Mouse (Mus musculus) CD8-positive naive resting alpha-beta T cell, adult 2 months (primary cell): ENCODE measurements around the gene P2rx7.
"Not testable (repeated sequence)": the region's sequence is repeated elsewhere in the genome, so short reads cannot be mapped to it uniquely, and the experiment has no call there.

Experiments
- DNase-seq, 2 experiments: peaks; one replicate each; pipeline ENCODE4 v3.0.0; 2022; ENCODE audit warnings: low read depth in 2 of 2, low spot score in 2 of 2

The P2rx7 gene

DNA sequence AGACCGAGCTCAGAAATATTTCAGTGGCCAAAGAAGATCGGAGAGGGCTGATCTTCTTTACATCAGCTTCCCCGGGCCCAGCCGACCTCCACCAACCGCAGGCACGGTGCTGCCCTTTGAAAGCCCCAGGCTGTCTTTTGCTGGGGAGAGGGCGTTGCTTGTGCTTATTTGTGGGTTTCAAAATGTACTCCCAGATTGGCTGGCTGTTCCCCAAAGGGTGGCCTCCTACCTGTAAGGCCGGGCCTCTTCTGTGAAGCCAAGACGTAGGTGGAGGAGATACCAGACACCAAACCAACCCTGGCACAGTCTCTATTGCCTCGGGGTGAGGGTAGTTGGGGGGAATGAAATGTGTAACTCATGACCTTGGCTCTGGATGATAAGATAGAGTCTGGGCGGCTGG is 2.3 kb downstream of the P2rx7 start:
- peak; percentile 15 to 27 for DNase-seq

DNA sequence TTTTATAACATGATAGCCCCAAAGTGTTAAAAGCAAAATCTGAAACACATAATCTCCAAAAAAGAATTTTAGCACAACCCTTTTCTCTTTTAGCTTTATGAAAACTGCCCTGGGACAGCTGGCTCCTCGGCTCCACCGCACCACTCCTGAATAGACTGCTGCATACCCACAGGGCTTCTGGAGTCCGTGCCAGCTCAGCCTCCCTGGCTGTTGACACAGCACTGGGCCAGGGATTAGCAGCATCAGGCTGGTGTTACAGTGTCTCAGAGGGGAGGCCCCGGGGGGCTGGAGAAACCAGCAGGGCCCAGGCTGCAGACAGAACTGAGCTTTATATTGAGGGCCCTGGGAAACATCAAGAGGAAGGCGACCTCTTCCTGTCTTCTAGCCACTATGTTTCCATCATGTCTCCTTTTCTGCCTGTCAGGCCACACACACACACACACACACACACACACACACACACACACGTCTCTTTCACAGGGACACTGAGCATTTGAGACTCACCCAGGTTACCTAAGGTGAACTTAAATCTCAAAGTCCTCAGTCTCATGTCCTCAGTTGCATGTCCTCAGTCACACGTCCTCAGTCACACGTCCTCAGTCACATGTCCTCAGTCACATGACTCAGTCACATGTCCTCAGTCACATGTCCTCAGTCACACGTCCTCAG is 3.7 kb downstream of the P2rx7 start:
- DNase-seq: no peak

DNA sequence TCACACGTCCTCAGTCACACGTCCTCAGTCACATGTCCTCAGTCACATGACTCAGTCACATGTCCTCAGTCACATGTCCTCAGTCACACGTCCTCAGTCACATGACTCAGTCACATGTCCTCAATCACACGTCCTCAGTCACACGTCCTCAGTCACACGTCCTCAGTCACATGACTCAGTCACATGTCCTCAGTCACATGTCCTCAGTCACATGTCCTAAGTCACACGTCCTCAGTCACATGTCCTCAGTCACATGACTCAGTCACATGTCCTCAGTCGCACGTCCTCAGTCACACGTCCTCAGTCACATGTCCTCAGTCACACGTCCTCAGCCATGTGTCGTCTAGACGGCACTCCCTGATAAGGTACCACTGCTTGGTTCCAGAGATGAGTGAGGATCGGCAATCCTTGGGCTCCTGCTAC is 4.3 kb downstream of the P2rx7 start:
- not testable (repeated sequence) for DNase-seq

DNA sequence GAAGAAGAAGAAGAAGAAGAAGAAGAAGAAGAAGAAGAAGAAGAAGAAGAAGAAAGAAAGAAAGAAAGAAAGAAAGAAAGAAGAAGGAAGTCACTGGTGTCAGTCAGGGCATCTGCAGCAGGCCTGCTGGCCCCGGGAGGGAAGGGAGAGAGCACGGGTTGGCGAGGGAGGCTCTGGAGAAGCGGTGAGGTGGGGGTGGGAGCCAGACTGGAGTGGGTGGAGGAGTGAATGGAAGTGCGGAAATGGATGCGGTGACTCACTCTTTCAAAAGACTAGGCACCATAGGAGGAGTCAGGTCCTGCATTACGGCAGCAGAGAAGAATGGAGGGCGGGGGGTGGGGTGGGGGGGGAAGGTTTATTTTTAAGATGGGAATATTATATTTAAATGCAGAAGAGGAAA is 5.6 kb downstream of the P2rx7 start:
- DNase-seq: no peak

DNA sequence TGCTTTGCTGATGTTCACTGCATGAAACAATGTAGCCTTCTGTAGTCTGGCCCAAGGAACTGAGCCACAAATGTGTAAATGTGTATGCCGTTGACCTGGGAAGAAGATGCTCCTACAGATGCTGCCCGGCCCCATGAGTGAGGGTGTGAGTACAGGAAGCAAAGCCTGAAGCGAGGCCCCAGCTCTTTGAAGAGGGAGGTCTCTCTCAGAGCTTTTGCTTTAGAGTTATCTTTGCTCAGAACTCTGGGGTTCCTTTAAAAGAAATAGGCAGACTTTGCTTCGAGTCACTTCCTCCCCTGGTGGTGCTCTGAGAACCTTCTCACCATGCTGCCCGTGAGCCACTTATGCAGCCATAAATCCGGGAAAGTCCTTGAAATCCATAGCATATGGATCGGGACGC is 6.4 kb downstream of the P2rx7 start:
- DNase-seq: peak in 1 of 2 experiments; percentile 32

DNA sequence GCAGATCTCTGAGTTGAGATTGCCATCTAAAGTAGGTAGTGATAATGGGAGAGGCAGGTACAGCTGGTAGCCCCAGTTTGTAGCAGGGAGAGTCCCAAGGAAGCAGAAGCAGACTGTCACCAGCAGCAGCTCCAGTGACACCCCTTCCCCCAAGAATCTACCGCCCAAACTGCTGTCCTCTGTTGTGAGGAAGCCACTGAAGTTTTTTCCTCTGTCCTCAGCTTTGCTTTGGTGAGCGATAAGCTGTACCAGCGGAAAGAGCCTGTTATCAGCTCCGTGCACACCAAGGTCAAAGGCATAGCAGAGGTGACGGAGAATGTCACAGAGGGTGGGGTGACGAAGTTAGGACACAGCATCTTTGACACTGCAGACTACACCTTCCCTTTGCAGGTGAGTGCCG is 8.8 kb downstream of the P2rx7 start:
- peak in 1 of 2 experiments; percentile 19 for DNase-seq

DNA sequence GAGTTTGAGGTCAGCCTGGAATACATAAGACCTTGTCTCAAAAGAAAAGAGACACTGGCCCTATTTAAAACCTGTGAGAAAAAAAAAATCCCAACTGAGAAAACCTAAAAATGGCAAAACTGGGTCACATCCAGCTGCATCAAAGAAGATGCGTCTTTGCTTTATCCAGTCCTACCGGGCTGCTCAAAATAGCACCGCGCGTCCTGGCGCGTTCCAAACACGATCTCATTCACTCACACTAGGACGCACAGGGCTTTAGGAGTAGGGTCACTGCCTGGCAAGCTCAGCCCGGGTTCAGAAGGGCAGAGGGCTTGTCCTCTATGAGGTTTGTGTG is 9.4 kb downstream of the P2rx7 start:
- no peak for DNase-seq

DNA sequence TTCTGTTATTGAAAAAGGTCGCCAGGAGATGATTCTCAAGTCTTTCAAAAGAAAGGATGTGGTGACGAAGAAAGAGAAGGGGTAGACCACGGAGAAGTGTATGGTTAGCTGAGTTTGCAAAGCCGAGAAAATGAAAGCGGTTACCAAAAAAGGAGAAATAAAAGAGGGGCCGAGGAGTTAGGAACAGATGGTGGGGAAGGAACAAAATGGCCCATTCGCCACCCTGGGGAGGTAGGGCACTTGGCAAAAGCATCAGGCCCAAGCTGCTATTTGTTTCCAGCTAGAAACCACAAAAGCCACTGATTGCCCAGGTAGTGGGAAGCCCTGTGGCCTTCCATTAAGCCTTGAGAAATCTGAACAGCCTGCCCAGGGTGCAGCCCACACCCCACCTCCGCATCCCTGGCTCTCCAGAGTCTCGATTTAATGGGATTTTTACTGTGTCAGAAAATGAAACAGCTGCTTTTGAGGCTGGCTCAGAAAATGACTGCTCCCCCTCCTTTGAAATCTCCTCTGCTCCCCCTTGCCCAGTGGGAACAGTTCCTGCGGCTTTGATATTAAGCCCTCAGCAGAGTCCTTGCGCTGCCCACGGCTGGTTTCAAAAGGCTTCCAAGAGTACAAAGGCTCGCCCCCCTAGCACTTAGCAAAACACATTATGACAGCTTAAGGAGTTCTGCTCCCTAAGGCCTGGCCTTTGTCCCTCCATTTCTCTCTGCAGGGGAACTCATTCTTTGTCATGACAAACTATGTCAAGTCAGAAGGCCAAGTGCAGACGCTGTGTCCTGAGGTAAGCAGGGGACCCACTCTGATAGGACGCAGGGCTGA is 9.9 kb downstream of the P2rx7 start:
- DNase-seq: peak; percentile 50 to 56

DNA sequence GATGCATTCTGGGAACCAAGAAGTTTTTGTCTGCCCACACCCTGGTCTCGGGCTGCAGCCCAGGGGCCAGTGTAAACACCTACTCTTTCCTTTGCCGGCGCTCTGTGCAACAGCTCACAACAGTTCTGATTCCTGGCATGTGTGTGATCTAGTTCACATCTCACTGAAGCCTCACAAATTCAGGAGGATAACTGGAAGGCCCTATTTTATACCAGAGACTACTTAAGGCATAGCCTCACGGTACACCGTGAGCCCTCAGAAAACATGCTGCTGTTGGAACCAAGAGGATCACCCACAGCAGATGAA is 10.5 kb downstream of the P2rx7 start:
- no peak for DNase-seq

DNA sequence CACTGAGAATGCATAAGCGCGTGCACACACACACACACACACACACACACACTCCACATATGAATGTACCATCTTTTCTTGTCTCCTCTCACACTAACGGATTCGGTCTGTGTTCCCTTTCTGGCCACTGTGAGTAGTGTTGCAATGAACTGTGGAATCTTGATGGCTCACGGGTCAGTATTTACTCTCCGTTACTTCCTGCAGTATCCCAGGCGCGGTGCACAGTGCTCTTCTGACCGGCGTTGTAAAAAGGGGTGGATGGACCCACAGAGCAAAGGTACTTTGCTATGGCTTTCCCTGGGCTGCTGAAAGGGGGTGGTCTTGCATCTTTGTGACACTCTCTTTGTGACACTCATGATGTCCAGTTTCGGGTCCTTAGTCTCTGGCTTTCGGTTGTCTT is 13.1 kb downstream of the P2rx7 start:
- no peak for DNase-seq

DNA sequence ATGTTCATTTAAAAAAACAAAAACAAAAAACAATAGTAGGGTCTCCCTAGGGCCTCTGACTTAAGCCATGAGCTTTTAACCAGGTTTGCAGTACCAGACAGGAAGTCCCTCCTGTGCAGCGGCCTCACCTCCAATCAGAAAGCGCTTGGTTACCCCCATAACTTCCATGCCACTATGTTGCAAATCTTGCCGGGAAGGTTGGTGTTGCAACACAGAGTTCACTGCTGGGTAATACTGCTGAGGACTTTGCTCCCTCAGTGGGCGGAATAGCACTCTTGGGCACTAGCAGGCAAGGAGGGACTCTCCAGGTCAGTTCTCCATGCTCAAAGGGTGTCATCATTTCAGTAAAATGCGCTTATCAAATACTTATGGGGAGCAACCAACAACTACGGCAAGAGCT is 18.8 kb downstream of the P2rx7 start:
- DNase-seq: no peak

DNA sequence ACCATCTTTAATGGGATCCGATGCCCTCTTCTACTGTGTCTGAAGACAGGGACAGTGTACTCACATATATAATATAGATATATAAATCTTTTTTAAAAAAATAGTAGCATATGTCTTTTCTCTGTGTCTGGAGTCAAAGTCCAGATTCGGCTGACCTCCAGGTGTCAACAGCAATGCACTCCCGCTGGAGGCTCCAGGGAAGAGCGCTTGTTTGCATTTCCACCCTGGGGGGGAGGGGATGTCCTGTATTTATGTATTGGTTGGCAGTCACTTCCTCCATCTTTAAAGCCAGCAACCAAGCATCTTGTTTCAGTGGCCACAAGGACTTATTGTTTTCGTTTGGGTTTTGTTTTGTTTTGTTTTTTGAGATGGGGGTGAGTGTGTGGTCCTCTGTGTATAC is 21.3 kb downstream of the P2rx7 start:
- no peak for DNase-seq

DNA sequence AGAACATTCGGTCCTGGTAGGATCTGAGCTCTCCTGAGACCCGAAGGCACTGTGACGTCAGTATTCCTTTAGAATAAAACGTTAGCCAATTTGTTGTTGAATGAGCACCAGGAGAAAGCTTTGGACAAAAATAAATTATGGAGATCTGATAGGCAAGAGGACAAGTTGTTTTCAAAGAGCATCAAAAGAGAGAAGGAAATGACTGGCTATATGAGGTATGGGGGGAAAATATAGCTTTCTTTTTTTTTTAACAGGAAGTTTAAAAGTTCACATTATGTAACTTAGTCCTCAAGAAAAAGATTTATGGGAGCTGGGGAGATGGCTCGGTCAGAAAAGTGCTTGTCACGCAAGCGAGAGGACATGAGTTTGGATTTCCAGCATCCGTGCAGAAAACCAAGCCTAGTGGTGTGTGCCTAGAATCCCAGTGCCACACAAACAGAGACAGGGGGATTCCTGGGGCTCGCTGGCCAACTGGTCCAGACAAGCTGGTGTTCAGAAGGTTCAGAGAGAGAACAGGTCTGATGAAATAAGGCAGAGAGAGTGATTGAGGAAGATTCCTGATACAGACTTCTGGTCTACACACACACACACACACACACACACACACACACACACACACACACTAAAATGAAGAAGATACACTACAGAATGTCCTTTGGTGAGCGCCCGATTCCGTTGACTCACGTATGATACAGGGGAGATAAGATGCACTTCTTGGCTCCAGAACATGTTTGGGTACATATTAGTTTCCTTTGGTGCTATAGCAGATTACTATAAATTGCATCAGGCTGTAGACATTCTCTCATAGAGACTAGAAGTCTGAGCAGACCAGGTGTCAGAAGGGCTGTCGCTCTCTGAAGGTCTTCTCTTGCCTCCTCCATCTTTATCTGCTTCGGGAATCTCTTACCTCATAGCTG is 25.5 kb downstream of the P2rx7 start:
- no peak for DNase-seq

DNA sequence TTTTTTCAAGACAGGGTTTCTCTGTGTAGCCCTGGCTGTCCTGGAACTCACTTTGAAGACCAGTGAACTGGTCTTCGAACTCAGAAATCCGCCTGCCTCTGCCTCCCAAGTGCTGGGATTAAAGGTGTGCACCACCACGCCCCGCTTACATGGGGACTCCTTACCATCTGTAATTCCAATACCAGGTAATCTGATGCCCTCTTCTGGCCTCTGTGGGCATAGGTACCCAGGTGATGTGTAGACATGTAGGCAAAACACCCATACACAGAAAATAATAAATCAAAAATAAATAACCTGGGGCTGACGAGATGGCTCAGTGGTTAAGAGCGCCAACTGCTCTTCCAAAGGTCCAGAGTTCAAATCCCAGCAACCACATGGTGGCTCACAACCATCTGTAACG is 27.9 kb downstream of the P2rx7 start:
- DNase-seq: peak; percentile 27 to 53

DNA sequence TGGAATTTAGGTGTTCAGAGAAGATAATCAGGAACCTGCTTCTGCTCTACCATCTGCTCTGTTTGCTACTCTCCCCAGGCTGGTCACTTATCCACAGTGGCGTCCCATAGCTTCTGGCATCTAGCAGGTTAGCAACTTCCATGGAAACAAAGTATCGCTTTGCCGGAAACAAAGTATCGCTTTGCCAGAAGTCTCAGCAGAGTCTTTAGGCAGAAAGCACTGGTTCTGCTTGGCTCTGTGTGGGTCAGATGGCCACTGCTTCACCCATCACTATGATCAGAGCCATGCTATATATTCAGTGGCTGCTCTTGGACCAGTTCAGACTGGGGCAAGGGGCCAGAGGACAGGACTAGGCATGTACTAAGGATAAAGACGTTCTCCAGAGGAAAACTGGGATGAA is 28.6 kb downstream of the P2rx7 start:
- DNase-seq: no peak

DNA sequence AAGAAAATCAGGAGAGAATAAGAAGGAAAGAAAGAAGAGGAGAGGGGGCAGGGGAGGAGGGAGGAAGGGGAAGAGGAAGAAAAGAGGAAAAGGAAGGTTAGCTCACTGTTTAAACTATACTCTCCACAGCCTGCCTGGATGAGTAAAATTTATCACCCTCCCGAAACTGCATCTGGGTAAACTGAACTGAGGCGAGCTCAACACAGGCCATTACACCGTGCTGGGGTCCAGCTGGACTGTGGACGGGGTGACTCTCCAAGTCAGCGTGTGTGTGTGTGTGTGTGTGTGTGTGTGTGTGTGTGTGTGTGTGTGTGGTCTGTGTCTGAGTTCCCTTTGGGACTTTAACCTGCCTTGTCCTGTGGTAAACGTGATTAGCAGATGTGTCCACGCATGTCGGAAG is 32.3 kb downstream of the P2rx7 start:
- DNase-seq: no peak

DNA sequence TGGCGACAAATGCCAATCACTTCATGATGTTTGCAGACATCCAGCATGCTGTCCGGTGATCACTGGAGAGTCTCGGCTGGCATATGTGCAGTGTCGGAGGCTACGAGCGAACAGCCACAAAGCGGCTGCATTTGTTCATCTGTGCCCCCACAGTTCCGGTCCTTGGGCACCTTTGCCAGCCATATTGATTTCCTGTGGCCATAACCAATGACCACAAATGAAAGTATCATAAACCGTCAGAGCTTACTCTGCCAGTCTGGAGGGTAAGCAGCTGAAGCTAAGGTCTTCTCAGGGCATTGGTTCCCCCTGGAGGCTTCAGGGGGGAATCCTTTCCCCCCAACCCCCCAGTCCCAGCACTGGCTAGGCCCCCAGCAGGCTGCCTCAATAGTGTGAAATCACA is 34.3 kb downstream of the P2rx7 start:
- DNase-seq: peak; percentile 12 to 17

DNA sequence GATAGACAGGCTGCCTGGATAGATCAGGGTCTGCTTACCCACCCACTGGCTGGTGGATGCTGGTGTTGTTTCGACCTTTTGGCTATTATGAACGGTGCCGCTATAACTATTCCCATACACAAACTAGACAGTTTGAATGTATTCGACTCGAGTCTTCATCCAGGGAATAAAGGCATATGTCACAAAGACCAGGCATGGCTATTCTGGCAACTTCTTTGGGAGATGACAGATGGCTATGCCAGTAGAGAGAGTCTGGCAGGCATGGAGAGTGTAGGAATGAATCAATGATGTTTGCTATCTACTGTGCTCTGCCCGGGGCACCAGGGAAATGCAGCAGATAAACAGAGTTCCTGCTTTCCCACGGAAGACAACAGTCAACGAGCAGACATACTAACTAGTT is 36.2 kb downstream of the P2rx7 start:
- DNase-seq: no peak

DNA sequence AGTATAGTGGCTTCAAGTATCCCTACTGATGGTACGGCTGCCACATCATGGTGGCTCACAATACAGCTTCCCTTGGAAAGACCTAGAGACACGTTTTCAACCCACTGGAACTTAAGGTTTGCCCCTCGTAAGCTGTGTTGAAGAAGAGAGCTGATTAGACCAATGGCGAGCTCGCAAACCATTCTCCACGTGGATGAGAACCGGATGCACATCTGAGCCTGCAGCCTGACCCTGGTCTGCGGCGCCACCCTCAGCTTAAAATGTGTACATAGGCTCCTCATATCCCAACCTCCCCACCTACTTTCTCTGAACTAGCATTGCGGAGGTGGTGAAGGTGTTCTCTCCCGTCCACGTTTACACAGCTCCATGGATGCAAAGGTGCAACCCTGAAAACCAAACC is 37.6 kb downstream of the P2rx7 start:
- no peak for DNase-seq

DNA sequence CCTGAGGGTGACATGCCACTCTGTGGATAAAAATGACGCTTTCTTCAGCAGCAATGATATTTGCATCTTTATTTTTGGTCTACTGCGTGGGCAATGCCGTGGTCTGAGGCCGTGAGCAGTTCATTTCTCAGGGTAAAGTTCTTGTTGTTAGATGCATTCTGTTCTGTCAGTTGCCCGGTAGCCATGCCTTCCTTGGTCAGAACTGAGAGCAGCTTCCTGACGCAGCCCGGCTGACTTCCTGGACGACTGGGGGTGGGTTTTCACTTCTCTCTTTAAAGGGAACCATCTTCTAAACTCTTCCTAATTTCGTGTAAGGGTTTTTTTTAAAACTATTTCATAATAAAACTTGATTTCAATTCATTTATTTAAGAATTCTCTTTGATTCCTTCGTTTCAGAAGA is 40.2 kb downstream of the P2rx7 start:
- no peak for DNase-seq

DNA sequence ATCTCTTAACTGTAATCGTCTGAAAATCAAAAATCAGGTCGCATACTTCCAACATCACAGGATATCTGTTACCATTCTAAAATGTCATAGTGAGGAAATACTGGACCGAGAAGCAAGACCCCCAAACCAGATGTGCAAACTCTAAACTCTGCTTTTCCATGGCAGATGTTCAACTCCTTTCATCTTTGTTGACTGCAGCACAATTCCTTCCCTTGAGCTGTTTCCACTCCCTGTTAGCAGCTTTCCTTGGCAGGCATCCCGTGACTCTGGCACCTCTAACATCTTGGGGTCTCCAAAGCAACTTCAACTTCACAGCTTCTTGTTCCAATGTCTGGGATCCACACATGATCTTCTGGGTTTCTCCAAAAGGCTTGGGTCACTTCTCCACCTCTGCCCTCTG is 43.7 kb downstream of the P2rx7 start:
- DNase-seq: no peak

DNA sequence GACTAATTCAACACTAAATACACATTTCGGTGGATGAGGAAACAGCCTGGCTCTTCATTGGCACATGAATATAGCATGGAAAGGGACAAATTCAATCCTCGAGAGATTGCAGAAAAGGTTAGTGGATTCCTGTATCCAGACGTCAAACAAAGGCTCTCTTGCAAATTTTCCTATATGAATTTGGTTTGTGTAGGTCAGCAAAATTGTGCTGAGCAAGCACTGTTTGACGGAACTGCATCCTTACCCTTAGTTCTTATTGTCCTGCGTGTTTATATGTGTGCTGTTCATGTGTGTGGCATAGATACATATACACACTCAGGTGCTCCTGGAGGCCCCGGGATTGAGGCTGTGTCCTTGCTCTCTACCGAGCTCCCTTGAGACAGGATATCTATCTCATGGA is 45.4 kb downstream of the P2rx7 start:
- DNase-seq: no peak
